Mouse (Mus musculus): ENCODE data around the gene Ubqln4.
"Not testable (repeated sequence)": the region's sequence is repeated elsewhere in the genome, so short reads cannot be mapped to it uniquely, and the experiment has no call there.

The Ubqln4 gene

GRCm38 (mm10) chr3:88569093-88569492 lies 15.5 kb downstream of the Ubqln4 start:
- DNase-seq = no peak

GRCm38 (mm10) chr3:88569694-88570093 lies 16.1 kb downstream of the Ubqln4 start:
- no peak for DNase-seq

GRCm38 (mm10) chr3:88570341-88570740 lies 16.8 kb downstream of the Ubqln4 start:
- no peak for DNase-seq

- DNase-seq = no peak
These were observed 18.3 kb downstream of the Ubqln4 start for GRCm38 (mm10) chr3:88571856-88572255.

GRCm38 (mm10) chr3:88572835-88573234 lies 19.3 kb downstream of the Ubqln4 start:
- no peak for DNase-seq

GRCm38 (mm10) chr3:88573810-88574209 lies 20.3 kb downstream of the Ubqln4 start:
- no peak for DNase-seq

GRCm38 (mm10) chr3:88575540-88575939 lies 22.0 kb downstream of the Ubqln4 start, which contains the start of gene Ssr2:
Gene Ssr2 (plus strand): TSS chr3:88575876.
- no peak for DNase-seq

GRCm38 (mm10) chr3:88577846-88578245 lies 24.3 kb downstream of the Ubqln4 start:
- not testable (repeated sequence) for DNase-seq

- no peak for DNase-seq
These were observed 25.2 kb downstream of the Ubqln4 start for GRCm38 (mm10) chr3:88578498-88579424.

- peak; percentile 84 for DNase-seq
These were observed 26.0 kb downstream of the Ubqln4 start for GRCm38 (mm10) chr3:88579454-88580117.

- no peak for DNase-seq
These were observed 32.2 kb downstream of the Ubqln4 start for GRCm38 (mm10) chr3:88585769-88586168.

GRCm38 (mm10) chr3:88586640-88587039 lies 33.1 kb downstream of the Ubqln4 start:
- no peak for DNase-seq

- DNase-seq = no peak
These were observed 36.7 kb downstream of the Ubqln4 start for GRCm38 (mm10) chr3:88590246-88590645.

GRCm38 (mm10) chr3:88591044-88591443 lies 37.5 kb downstream of the Ubqln4 start:
- DNase-seq = no peak

GRCm38 (mm10) chr3:88591950-88592731 lies 38.6 kb downstream of the Ubqln4 start:
- peak; percentile 57 for DNase-seq

GRCm38 (mm10) chr3:88592942-88593576 lies 39.5 kb downstream of the Ubqln4 start:
- no peak for DNase-seq

GRCm38 (mm10) chr3:88593893-88594580 lies 40.5 kb downstream of the Ubqln4 start:
- DNase-seq = peak; percentile 47

GRCm38 (mm10) chr3:88596547-88596946 lies 43.0 kb downstream of the Ubqln4 start:
- not testable (repeated sequence) for DNase-seq

- no peak for DNase-seq
These were observed 48.9 kb downstream of the Ubqln4 start for GRCm38 (mm10) chr3:88602466-88602865.

GRCm38 (mm10) chr3:88603714-88604161 lies 50.2 kb downstream of the Ubqln4 start:
- DNase-seq = peak; percentile 88

GRCm38 (mm10) chr3:88604863-88605262 lies 51.3 kb downstream of the Ubqln4 start:
- DNase-seq = no peak

GRCm38 (mm10) chr3:88605666-88606065 lies 52.1 kb downstream of the Ubqln4 start, which contains the start of gene Arhgef2:
Gene Arhgef2 (plus strand): TSS chr3:88605966.
- not testable (repeated sequence) for DNase-seq
